Mouse (Mus musculus): ENCODE data around the gene Car1.
"Not testable (repeated sequence)": the region's sequence is repeated elsewhere in the genome, so short reads cannot be mapped to it uniquely, and the experiment has no call there.

Car1 gene

GRCm38 (mm10) chr3:14783198-14783597 lies 25.0 kb downstream of the Car1 start:
- not testable (repeated sequence) for DNase-seq (ENCODE audit: low spot score in 2 of 2)

GRCm38 (mm10) chr3:14782365-14782764 lies 25.8 kb downstream of the Car1 start:
- not testable (repeated sequence) for DNase-seq (ENCODE audit: low spot score in 2 of 2)

GRCm38 (mm10) chr3:14780212-14780611 lies 28.0 kb downstream of the Car1 start:
- DNase-seq (ENCODE audit: low spot score in 2 of 2) = no peak

GRCm38 (mm10) chr3:14776497-14777162 lies 31.5 kb downstream of the Car1 start:
- DNase-seq (ENCODE audit: low spot score in 2 of 2) = not testable (repeated sequence)

GRCm38 (mm10) chr3:14774539-14774938 lies 33.6 kb downstream of the Car1 start:
- not testable (repeated sequence) for DNase-seq (ENCODE audit: low spot score in 2 of 2)

- DNase-seq (ENCODE audit: low spot score in 2 of 2) = not testable (repeated sequence)
These were observed 35.7 kb downstream of the Car1 start for GRCm38 (mm10) chr3:14772473-14772872.

- no peak for DNase-seq (ENCODE audit: low spot score in 2 of 2)
These were observed 43.2 kb downstream of the Car1 start for GRCm38 (mm10) chr3:14764755-14765566.

- no peak for DNase-seq (ENCODE audit: low spot score in 2 of 2)
These were observed 52.5 kb downstream of the Car1 start for GRCm38 (mm10) chr3:14755716-14756115.

- no peak for DNase-seq (ENCODE audit: low spot score in 2 of 2)
These were observed 62.1 kb downstream of the Car1 start for GRCm38 (mm10) chr3:14746041-14746440.

GRCm38 (mm10) chr3:14738261-14738660 lies 69.9 kb downstream of the Car1 start:
- no peak for DNase-seq (ENCODE audit: low spot score in 2 of 2)

GRCm38 (mm10) chr3:14727496-14727895 lies 80.7 kb downstream of the Car1 start:
- DNase-seq (ENCODE audit: low spot score in 2 of 2) = not testable (repeated sequence)

- not testable (repeated sequence) for DNase-seq (ENCODE audit: low spot score in 2 of 2)
These were observed 82.7 kb downstream of the Car1 start for GRCm38 (mm10) chr3:14725462-14725861.

All from thymus, postnatal 10 days (tissue).